Mouse (Mus musculus): Measurements from ENCODE around the gene Nuak2. TPM values are rescaled to one million over a fixed set of nuclear protein-coding genes. Genes with fewer than 3 reads are reported as not detected.

The Nuak2 gene
- total RNA-seq, 1 experiment = 8.0 TPM

DNA sequence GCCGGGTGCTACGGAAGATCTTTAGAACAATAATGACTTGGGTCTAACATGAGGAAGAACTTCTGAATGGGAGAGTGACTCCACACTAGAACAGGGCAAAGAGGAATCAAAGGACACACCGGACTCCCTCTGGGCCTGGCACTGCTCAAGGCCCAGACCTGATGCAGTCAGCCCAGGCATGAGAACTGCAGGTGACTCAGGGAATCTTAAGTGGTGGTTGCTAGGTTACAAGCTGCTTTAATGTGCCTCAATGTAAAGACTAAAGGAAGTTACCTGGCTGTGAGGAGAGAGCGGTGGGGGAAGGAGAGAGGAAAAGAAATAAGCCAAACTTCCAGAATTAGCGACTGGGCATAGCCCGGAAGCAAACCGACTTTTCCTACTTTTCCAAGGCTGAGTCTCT, 20.4 kb upstream of the Nuak2 start:
- no peak for DNase-seq (ENCODE audit: low read depth, low spot score)
- no peaks in the 10 kb centered on the region for H3K9me3 ChIP-seq (ENCODE audit: control insufficient read depth, insufficient read depth, low read depth, low read length)
- peaks cover 3 to 21% of the 10 kb centered on the region in 2 experiments; a peak in 3 of 4 replicates for H3K4me1 ChIP-seq (ENCODE audit: control insufficient read depth in 2 of 2, insufficient read depth in 2 of 2, low read length in 2 of 2, poor library complexity in 1 of 2)
- H3K36me3 ChIP-seq (ENCODE audit: control insufficient read depth, insufficient read depth, low read length, poor library complexity, severe bottlenecking) = no peaks in the 10 kb centered on the region
- no peak overlapping the region for H3K27ac ChIP-seq (ENCODE audit: insufficient read depth, low read depth, low read length, poor library complexity, severe bottlenecking)
- no peak overlapping the region for H3K4me3 ChIP-seq (ENCODE audit: insufficient read depth in 1 of 2, low read depth in 1 of 2, low read length in 2 of 2, poor library complexity in 1 of 2, severe bottlenecking in 1 of 2)
- no peak overlapping the region for H3K9ac ChIP-seq (ENCODE audit: insufficient read depth, low read depth, low read length, poor library complexity, severe bottlenecking)
- in situ Hi-C loops (cut with MboI; ENCODE audit: low sequenced_read_pairs in 2 of 2, unreplicated experiment in 2 of 2) = no loop called here
- no peak for TF ChIP-seq ZC3H11A (IDR thresholded peaks at IDR 0.05; ENCODE audit: borderline replicate concordance, low read depth, low read length)
- TF ChIP-seq HCFC1 (IDR thresholded peaks at IDR 0.05; ENCODE audit: borderline replicate concordance, insufficient read depth, low read length) = no peak
- no peak for TF ChIP-seq MAFK (IDR thresholded peaks at IDR 0.05; ENCODE audit: insufficient read depth, low read depth, low read length)
- no peak for TF ChIP-seq CHD2 (IDR thresholded peaks at IDR 0.05; ENCODE audit: low read depth, low read length)

DNA sequence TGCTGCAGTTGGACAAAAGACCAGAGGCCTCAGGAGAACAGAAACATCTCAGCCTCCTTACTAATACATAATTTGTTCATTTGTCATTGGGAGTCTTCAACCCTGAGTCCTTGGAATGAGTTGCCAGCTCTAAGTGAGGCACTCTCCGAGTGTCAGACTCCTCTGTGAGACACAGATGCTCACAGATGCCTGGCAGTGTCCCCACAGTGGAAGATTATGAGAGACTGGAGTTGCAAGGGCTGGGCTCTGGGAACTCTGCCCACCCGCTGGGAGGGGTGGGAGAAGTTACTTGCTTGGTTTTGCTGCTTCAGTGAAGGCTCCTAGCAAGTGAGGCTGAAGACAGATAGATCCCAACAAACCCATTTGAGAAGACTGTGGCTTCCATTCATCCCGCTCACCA, 19.9 kb upstream of the Nuak2 start:
- peaks cover 3 to 20% of the 10 kb centered on the region in 2 experiments; a peak in 3 of 4 replicates for H3K4me1 ChIP-seq (ENCODE audit: control insufficient read depth in 2 of 2, insufficient read depth in 2 of 2, low read length in 2 of 2, poor library complexity in 1 of 2)
- in situ Hi-C loops (cut with MboI; ENCODE audit: low sequenced_read_pairs in 2 of 2, unreplicated experiment in 2 of 2) = no loop called here
- H3K36me3 ChIP-seq (ENCODE audit: control insufficient read depth, insufficient read depth, low read length, poor library complexity, severe bottlenecking) = no peaks in the 10 kb centered on the region
- no peak overlapping the region for H3K4me3 ChIP-seq (ENCODE audit: insufficient read depth in 1 of 2, low read depth in 1 of 2, low read length in 2 of 2, poor library complexity in 1 of 2, severe bottlenecking in 1 of 2)
- TF ChIP-seq ZC3H11A (IDR thresholded peaks at IDR 0.05; ENCODE audit: borderline replicate concordance, low read depth, low read length) = no peak
- TF ChIP-seq HCFC1 (IDR thresholded peaks at IDR 0.05; ENCODE audit: borderline replicate concordance, insufficient read depth, low read length) = no peak
- TF ChIP-seq ZNF384 (IDR thresholded peaks at IDR 0.05; ENCODE audit: low read depth, low read length) = no peak
- TF ChIP-seq MAFK (IDR thresholded peaks at IDR 0.05; ENCODE audit: insufficient read depth, low read depth, low read length) = no peak
- no peak for TF ChIP-seq CHD2 (IDR thresholded peaks at IDR 0.05; ENCODE audit: low read depth, low read length)
- H3K27ac ChIP-seq (ENCODE audit: insufficient read depth, low read depth, low read length, poor library complexity, severe bottlenecking) = no peak overlapping the region
- no peaks in the 10 kb centered on the region for H3K9me3 ChIP-seq (ENCODE audit: control insufficient read depth, insufficient read depth, low read depth, low read length)
- no peak for DNase-seq (ENCODE audit: low read depth, low spot score)
- no peak overlapping the region for H3K9ac ChIP-seq (ENCODE audit: insufficient read depth, low read depth, low read length, poor library complexity, severe bottlenecking)

DNA sequence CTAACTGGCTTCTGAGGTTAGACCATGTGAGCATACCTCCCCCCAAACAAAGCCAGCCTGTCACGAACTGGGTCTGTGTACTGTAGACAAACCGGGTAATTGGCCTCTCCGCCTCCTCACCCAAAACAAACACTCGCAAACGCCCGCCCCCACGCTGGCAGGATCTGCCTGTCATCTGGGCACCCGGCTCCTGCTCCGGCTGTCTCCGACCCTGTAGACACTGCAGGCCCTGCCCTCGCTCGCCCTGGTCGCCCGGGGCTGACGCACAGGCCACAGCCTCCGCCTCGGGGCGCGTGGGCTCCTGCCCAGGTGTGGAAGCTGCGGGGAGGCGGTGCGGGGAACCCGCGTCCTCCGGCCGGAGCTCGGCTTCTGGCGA, 17.5 kb upstream of the Nuak2 start, which contains the start of gene Klhdc8a:
Klhdc8a (plus strand) TSS at position 202 of the 376 bp plus-strand sequence.
- TF ChIP-seq MAFK (IDR thresholded peaks at IDR 0.05; ENCODE audit: insufficient read depth, low read depth, low read length) (no peak), ZNF384 (IDR thresholded peaks at IDR 0.05; ENCODE audit: low read depth, low read length) (no peak), HCFC1 (IDR thresholded peaks at IDR 0.05; ENCODE audit: borderline replicate concordance, insufficient read depth, low read length) (no peak), CHD2 (IDR thresholded peaks at IDR 0.05; ENCODE audit: low read depth, low read length) (no peak), ZC3H11A (IDR thresholded peaks at IDR 0.05; ENCODE audit: borderline replicate concordance, low read depth, low read length) (no peak)
- in situ Hi-C loops (cut with MboI; ENCODE audit: low sequenced_read_pairs in 2 of 2, unreplicated experiment in 2 of 2) = no loop called here
- no peak within 1 kb of the TSS for H3K27ac ChIP-seq (ENCODE audit: insufficient read depth, low read depth, low read length, poor library complexity, severe bottlenecking)
- no peaks in the 10 kb centered on the region for H3K9me3 ChIP-seq (ENCODE audit: control insufficient read depth, insufficient read depth, low read depth, low read length)
- H3K4me3 ChIP-seq (ENCODE audit: insufficient read depth in 1 of 2, low read depth in 1 of 2, low read length in 2 of 2, poor library complexity in 1 of 2, severe bottlenecking in 1 of 2) = peak within 1 kb of the TSS; percentile 60 to 76
- H3K9ac ChIP-seq (ENCODE audit: insufficient read depth, low read depth, low read length, poor library complexity, severe bottlenecking) = peak within 1 kb of the TSS; percentile 42
- DNase-seq (ENCODE audit: low read depth, low spot score) = no peak
- peaks cover 0 to 5% of the 10 kb centered on the region in 2 experiments; a peak in 1 of 4 replicates for H3K4me1 ChIP-seq (ENCODE audit: control insufficient read depth in 2 of 2, insufficient read depth in 2 of 2, low read length in 2 of 2, poor library complexity in 1 of 2)
- H3K36me3 ChIP-seq (ENCODE audit: control insufficient read depth, insufficient read depth, low read length, poor library complexity, severe bottlenecking) = no peaks in the 10 kb centered on the region

DNA sequence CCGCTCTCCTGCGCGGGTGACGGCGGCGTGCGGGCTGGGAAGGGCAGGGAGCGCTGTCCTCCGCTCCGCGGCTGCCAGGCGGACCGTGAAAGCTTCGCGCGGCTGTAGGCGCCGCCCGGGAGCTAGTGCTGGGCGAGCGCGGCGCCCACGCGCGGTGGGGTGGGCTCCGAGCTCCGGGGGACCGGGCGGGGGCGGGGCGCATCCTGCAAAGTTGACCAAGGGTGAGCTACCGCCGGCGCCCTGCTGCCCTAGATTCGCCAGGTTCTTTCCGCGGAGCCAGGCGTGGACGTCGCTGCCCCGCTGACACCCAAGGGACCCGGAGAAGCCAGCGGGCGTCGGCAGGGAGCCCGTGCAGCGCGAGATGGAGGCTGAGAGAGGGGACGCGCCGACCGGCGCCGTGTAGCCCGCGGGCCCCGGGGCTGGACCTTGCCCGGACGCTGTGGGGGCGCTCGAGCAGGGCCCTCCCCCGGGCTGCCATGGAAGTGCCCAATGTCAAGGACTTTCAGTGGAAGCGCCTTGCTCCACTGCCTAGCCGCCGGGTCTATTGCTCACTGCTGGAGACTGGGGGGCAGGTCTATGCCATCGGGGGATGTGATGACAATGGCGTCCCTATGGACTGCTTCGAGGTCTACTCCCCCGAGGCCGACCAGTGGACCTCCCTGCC, 17.0 kb upstream of the Nuak2 start:
- H3K4me3 ChIP-seq (ENCODE audit: insufficient read depth in 1 of 2, low read depth in 1 of 2, low read length in 2 of 2, poor library complexity in 1 of 2, severe bottlenecking in 1 of 2) = peak overlapping the region; percentile 60 to 76
- H3K4me1 ChIP-seq (ENCODE audit: control insufficient read depth in 2 of 2, insufficient read depth in 2 of 2, low read length in 2 of 2, poor library complexity in 1 of 2) = peaks cover 0 to 5% of the 10 kb centered on the region in 2 experiments; a peak in 1 of 4 replicates
- no peaks in the 10 kb centered on the region for H3K36me3 ChIP-seq (ENCODE audit: control insufficient read depth, insufficient read depth, low read length, poor library complexity, severe bottlenecking)
- in situ Hi-C loops (cut with MboI; ENCODE audit: low sequenced_read_pairs in 2 of 2, unreplicated experiment in 2 of 2) = no loop called here
- peak overlapping the region; percentile 42 for H3K9ac ChIP-seq (ENCODE audit: insufficient read depth, low read depth, low read length, poor library complexity, severe bottlenecking)
- H3K9me3 ChIP-seq (ENCODE audit: control insufficient read depth, insufficient read depth, low read depth, low read length) = no peaks in the 10 kb centered on the region
- DNase-seq (ENCODE audit: low read depth, low spot score) = no peak
- no peak for TF ChIP-seq ZC3H11A (IDR thresholded peaks at IDR 0.05; ENCODE audit: borderline replicate concordance, low read depth, low read length)
- no peak for TF ChIP-seq HCFC1 (IDR thresholded peaks at IDR 0.05; ENCODE audit: borderline replicate concordance, insufficient read depth, low read length)
- no peak for TF ChIP-seq CHD2 (IDR thresholded peaks at IDR 0.05; ENCODE audit: low read depth, low read length)
- TF ChIP-seq ZNF384 (IDR thresholded peaks at IDR 0.05; ENCODE audit: low read depth, low read length) = no peak
- TF ChIP-seq MAFK (IDR thresholded peaks at IDR 0.05; ENCODE audit: insufficient read depth, low read depth, low read length) = no peak
- H3K27ac ChIP-seq (ENCODE audit: insufficient read depth, low read depth, low read length, poor library complexity, severe bottlenecking) = no peak overlapping the region
